In the genomic region with DNA sequence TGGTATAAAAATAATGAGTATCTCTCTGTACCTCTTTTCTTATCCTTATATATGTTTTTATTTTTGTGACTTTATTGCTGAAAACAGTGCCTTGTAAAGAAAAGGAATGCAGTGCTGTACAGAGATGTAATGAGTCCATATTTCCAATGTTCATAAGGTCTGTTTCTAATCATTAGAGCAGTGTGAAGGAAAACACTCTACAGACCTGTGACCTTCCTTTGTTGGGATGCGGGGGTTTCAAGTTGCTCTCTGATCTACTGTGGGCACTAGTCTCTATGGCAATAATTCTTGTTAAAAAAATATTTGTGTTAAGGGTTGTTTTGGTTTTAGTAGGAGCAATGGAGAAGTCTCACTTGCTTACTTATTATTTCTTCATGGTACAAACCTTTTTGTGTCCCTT, we compare ENCODE assay signal across 23 mouse cellular contexts.
DNase-seq lines count a peak whose midpoint lies in the region; ATAC-seq lines count a peak whose summit lies in the region.
"Had no signal": no experiment of that assay in that cellular context is flagged by ENCODE, and none has a peak within 500 bp of the region (broad histone marks: within the 10 kb centered on the region; RNA-seq: fewer than 3 reads in every experiment).

No protein-coding gene starts in this region.

- no peaks in the 10 kb centered on the region for H3K36me3 ChIP-seq in kidney, embryonic 16.5 days (ENCODE audit: insufficient read depth, low read length)
- no peaks in the 10 kb centered on the region for H3K36me3 ChIP-seq in embryonic facial prominence, embryonic 10.5 days (replicated peaks)
- no peaks in the 10 kb centered on the region for H3K36me3 ChIP-seq in limb, embryonic 10.5 days
- H3K36me3 ChIP-seq: embryonic facial prominence, embryonic 13.5 days; hindbrain, embryonic 12.5 days had no signal

- no peaks in the 10 kb centered on the region for H3K9me3 ChIP-seq in kidney, embryonic 16.5 days (ENCODE audit: low read length)
- H3K9me3 ChIP-seq in embryonic facial prominence, embryonic 10.5 days, result no peaks in the 10 kb centered on the region
- no peaks in the 10 kb centered on the region for H3K9me3 ChIP-seq in limb, embryonic 10.5 days (replicated peaks)
- H3K9me3 ChIP-seq: embryonic facial prominence, embryonic 13.5 days; forebrain, embryonic 13.5 days; hindbrain, embryonic 12.5 days had no signal

- H3K27ac ChIP-seq in kidney, embryonic 16.5 days (ENCODE audit: low read length), result no peak overlapping the region
- H3K27ac ChIP-seq in embryonic facial prominence, embryonic 10.5 days (replicated peaks), result no peak overlapping the region
- peak overlapping the region; percentile 75 for H3K27ac ChIP-seq in limb, embryonic 10.5 days
- H3K27ac ChIP-seq: embryonic facial prominence, embryonic 13.5 days; forebrain, embryonic 13.5 days; gastrocnemius, adult 2 months; hindbrain, embryonic 12.5 days had no signal

- H3K4me1 ChIP-seq in kidney, embryonic 16.5 days (ENCODE audit: insufficient read depth, low read length), result no peaks in the 10 kb centered on the region
- H3K4me1 ChIP-seq in embryonic facial prominence, embryonic 10.5 days, result peaks cover 8% of the 10 kb centered on the region; the same call in 1 of the 2 replicates
- peaks cover 22% of the 10 kb centered on the region for H3K4me1 ChIP-seq in limb, embryonic 10.5 days
- H3K4me1 ChIP-seq: embryonic facial prominence, embryonic 13.5 days; forebrain, embryonic 13.5 days; hindbrain, embryonic 12.5 days had no signal

- H3K9ac ChIP-seq in kidney, embryonic 16.5 days (replicated peaks; ENCODE audit: low read length), result no peak overlapping the region
- H3K9ac ChIP-seq: embryonic facial prominence, embryonic 13.5 days; forebrain, embryonic 13.5 days; forebrain, postnatal 0 days; hindbrain, embryonic 12.5 days had no signal

- 23% methylated on average over 1 of the region's 1 CpGs for WGBS in kidney, embryonic 16.5 days
- WGBS in embryonic facial prominence, embryonic 10.5 days, result 35% methylated on average over 1 of the region's 1 CpGs
- 20% methylated on average over 1 of the region's 1 CpGs for WGBS in limb, embryonic 10.5 days

- ATAC-seq in kidney, embryonic 16.5 days (ENCODE audit: low FRiP score, low TSS enrichment), result peak; percentile 49; the same call in 1 of the 2 replicates
- ATAC-seq: forebrain, embryonic 13.5 days; forebrain, postnatal 0 days; hindbrain, embryonic 16.5 days; inflammation-experienced regulatory T-cells, adult 6 months had no signal

- H3K27me3 ChIP-seq in kidney, embryonic 16.5 days (ENCODE audit: insufficient read depth, low read length), result no peaks in the 10 kb centered on the region
- no peaks in the 10 kb centered on the region for H3K27me3 ChIP-seq in embryonic facial prominence, embryonic 10.5 days (replicated peaks; ENCODE audit: low read depth, poor library complexity, severe bottlenecking)
- H3K27me3 ChIP-seq in limb, embryonic 10.5 days (ENCODE audit: low read depth, poor library complexity, severe bottlenecking), result no peaks in the 10 kb centered on the region
- H3K27me3 ChIP-seq: embryonic facial prominence, embryonic 13.5 days; forebrain, embryonic 13.5 days; hindbrain, embryonic 12.5 days had no signal

- H3K4me3 ChIP-seq in kidney, embryonic 16.5 days (ENCODE audit: low read length), result no peak overlapping the region
- H3K4me3 ChIP-seq in embryonic facial prominence, embryonic 10.5 days, result no peak overlapping the region
- no peak overlapping the region for H3K4me3 ChIP-seq in limb, embryonic 10.5 days
- H3K4me3 ChIP-seq: embryonic facial prominence, embryonic 13.5 days; forebrain, embryonic 13.5 days; gastrocnemius, adult 2 months; hindbrain, embryonic 12.5 days had no signal

- no peak for DNase-seq in kidney, adult 18-20 months
- peak; percentile 13 for DNase-seq in embryonic facial prominence, embryonic 10.5 days (ENCODE audit: low spot score)
- no peak for DNase-seq in limb, embryonic 10.5 days (ENCODE audit: low spot score)
- peak; percentile 22 for DNase-seq in mesoderm, embryonic 11.5 days (ENCODE audit: low read depth, low spot score)
- no peak for DNase-seq in retina, postnatal 1 day
- DNase-seq in ovary, adult 18-20 months (ENCODE audit: low spot score), result no peak
- DNase-seq: adrenal gland, adult 2 months; adrenal gland, postnatal 25 days; cerebellum, adult 11 months; cerebellum, adult 8-10 months; cerebellum, postnatal 14 days; forebrain, postnatal 0 days; gastrocnemius, adult 2 months; gastrocnemius, postnatal 25 days; heart, adult 11 months; heart, postnatal 10 days; heart, postnatal 4 days had no signal

- no peak overlapping the region for H3K4me2 ChIP-seq in kidney, embryonic 16.5 days (replicated peaks; ENCODE audit: low read depth, low read length)
- H3K4me2 ChIP-seq: embryonic facial prominence, embryonic 13.5 days; forebrain, embryonic 13.5 days; hindbrain, embryonic 12.5 days had no signal

Comparison
In these comparisons a context has a peak if more than half of its experiments do, and no peak if none do; other contexts are left out.
1. DNase-seq: peak in embryonic facial prominence, embryonic 10.5 days (single experiment) and mesoderm, embryonic 11.5 days (single experiment); none in kidney, adult 18-20 months (single experiment), limb, embryonic 10.5 days (single experiment), retina, postnatal 1 day (single experiment) and ovary, adult 18-20 months (single experiment).